Mouse (Mus musculus) cerebellum, adult 2 months (tissue): ENCODE data around the gene Ccdc77.

ENCODE experiments used
- CTCF ChIP-seq: fragments of 200-500 bp; IDR thresholded peaks from 2 replicates; pipeline ENCODE4 v1.5.1; 2011; ENCODE audit warnings: low read depth, mild to moderate bottlenecking, control low read depth, low read length, moderate library complexity, borderline replicate concordance; ENCODE audit not compliant: insufficient read depth
- POLR2A ChIP-seq: fragments of 200-500 bp; IDR thresholded peaks from 2 replicates; pipeline ENCODE4 v1.6.1; 2011; ENCODE audit warnings: low read length, control low read depth, borderline replicate concordance; ENCODE audit not compliant: insufficient read depth

DNA sequence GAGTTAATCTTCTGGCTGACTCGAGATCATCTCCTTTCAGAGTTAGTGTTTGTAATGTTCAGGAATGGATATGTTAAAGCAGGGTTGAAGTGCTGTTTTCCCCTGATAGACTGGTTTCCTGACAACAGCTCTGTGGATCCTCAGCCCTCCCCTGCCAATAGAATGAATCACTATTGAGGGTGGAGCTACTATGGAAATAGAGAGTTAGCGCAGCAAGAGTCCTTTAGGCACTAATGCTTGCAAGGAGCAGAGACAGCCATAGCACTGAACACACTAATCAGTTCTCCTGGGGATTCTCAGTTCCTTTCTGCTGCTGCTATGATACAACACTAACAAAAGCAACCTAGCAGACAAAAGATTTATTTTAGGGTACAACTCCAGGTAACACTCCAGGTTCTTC, 43.8 kb downstream of the Ccdc77 start:
- no peak for TF ChIP-seq CTCF
- no peak for TF ChIP-seq POLR2A
